Mouse (Mus musculus) heart, embryonic 15.5 days (tissue): ENCODE measurements around the gene H2-DMb1. TPM values are rescaled to one million over a fixed set of nuclear protein-coding genes. Genes with fewer than 3 reads are reported as not detected.
A peak's percentile ranks its signal among the peaks of the same experiment; 100 is the strongest.

Experiments used
- ATAC-seq: fragments of 200-750 bp; cut with Nextera tagmentation; replicated peaks from 2 replicates; pipeline ENCODE4 v1.8.0; 2017; ENCODE audit warnings: low read depth, moderate TSS enrichment; ENCODE audit not compliant: insufficient number of reproducible peaks, insufficient read depth, low FRiP score
- H3K27ac ChIP-seq: fragments of 300-500 bp; sonication (generic); 2 replicates; pipeline ENCODE4 v1.5.1; 2015; ENCODE audit warnings: mild to moderate bottlenecking, inconsistent platforms
- H3K27me3 ChIP-seq: fragments of 300-500 bp; sonication (generic); 2 replicates; pipeline ENCODE4 v1.6.1; 2015; ENCODE audit warnings: inconsistent platforms
- H3K36me3 ChIP-seq: fragments of 300-500 bp; sonication (generic); 2 replicates; pipeline ENCODE4 v1.6.1; 2015; ENCODE audit warnings: mild to moderate bottlenecking, inconsistent platforms
- H3K4me1 ChIP-seq: fragments of 300-500 bp; sonication (generic); replicated peaks from 2 replicates; pipeline ENCODE4 v1.6.1; 2015; ENCODE audit warnings: inconsistent platforms
- H3K4me2 ChIP-seq: fragments of 300-500 bp; sonication (generic); 2 replicates; pipeline ENCODE4 v1.6.1; 2015; ENCODE audit warnings: inconsistent platforms, mild to moderate bottlenecking, moderate library complexity
- H3K4me3 ChIP-seq: fragments of 300-500 bp; sonication (generic); 2 replicates; pipeline ENCODE4 v1.5.1; 2015; ENCODE audit warnings: mild to moderate bottlenecking, inconsistent platforms
- H3K9ac ChIP-seq: fragments of 300-500 bp; sonication (generic); 2 replicates; pipeline ENCODE4 v1.6.1; 2015; ENCODE audit warnings: mild to moderate bottlenecking, inconsistent platforms
- H3K9me3 ChIP-seq: fragments of 300-500 bp; sonication (generic); replicated peaks from 2 replicates; pipeline ENCODE4 v1.6.1; 2016; ENCODE audit warnings: inconsistent platforms
- WGBS: fragments of 180-500 bp; shearing (Covaris S2); methylation state at CpG from one replicate; pipeline ENCODE4 v1.1.7; 2015; ENCODE audit warnings: mixed read lengths; 5-methylcytosine and 5-hydroxymethylcytosine counted together
- polyA plus RNA-seq: library from polyadenylated mRNA; unstranded; fragments of >200 nt; fragmentation: Nextera tagmentation; extraction: Ambion mirVana; gene quantifications from 2 replicates; pipeline ENCODE4 v1.2.1, GENCODE M21; 2015

Gene H2-DMb1
- polyA plus RNA-seq, 1 experiment from 2014 or later: 0.34 TPM

DNA sequence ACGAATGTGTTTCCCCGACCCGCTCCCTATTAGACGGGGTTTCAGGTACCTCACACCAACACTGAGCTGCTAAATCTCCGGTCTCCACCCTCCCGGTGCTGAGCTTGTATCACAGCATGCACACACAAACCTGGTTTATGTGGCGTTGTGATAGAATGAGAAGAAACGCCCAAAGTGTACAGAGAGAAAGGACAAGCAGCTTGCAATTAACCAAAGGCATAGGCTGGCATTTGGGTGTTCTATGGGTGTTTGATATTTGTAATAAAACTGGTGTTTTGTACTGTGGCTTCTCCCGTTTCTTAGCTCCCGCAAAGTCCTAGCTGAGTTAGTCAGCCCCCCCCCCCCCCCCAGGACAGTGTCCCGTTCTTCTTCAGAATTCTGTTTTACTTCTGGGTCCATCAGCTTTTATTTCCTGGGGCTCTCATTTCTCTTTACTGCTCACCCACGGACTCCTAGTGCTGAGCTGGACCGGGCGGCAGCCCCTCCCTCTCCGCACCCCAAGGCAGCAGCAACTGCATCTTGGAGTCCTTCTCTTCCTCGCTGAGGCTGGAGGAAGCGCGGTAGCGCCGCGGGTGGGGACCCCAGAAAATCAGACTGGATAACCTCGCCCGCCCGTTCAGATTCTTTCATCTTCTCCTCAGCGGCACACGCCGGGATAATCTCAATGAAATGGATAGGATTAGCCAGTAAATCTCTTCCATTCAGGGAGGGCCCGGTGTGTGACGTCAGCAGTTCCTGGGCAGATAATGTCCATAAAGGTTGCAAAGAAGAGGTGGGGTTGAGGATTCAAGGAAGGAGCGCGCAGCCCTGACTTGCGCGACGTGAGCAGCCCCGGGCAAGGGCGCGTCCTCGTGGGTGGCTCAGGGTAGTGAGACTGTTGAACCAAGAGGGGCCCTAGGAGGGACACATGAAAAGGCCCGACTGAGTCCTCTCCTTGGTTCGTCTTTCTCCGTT, 44.3 kb downstream of the H2-DMb1 start, which contains the start of gene Psmb8:
Gene Psmb8 (plus strand): TSS at position 781 of the 954 bp plus-strand sequence.
- no peaks in the 10 kb centered on the region for H3K36me3 ChIP-seq
- H3K9me3 ChIP-seq: no peaks in the 10 kb centered on the region
- H3K4me3 ChIP-seq: peak within 1 kb of the TSS; percentile 53
- peak within 1 kb of the TSS; percentile 57 for H3K9ac ChIP-seq
- peak within 1 kb of the TSS; percentile 86 for H3K4me2 ChIP-seq
- H3K4me1 ChIP-seq: peaks cover 14% of the 10 kb centered on the region
- peak; percentile 75 for ATAC-seq
- 5% methylated on average over 41 of the region's 41 CpGs for WGBS
- no peak within 1 kb of the TSS for H3K27ac ChIP-seq
- H3K27me3 ChIP-seq: peaks cover 87% of the 10 kb centered on the region

DNA sequence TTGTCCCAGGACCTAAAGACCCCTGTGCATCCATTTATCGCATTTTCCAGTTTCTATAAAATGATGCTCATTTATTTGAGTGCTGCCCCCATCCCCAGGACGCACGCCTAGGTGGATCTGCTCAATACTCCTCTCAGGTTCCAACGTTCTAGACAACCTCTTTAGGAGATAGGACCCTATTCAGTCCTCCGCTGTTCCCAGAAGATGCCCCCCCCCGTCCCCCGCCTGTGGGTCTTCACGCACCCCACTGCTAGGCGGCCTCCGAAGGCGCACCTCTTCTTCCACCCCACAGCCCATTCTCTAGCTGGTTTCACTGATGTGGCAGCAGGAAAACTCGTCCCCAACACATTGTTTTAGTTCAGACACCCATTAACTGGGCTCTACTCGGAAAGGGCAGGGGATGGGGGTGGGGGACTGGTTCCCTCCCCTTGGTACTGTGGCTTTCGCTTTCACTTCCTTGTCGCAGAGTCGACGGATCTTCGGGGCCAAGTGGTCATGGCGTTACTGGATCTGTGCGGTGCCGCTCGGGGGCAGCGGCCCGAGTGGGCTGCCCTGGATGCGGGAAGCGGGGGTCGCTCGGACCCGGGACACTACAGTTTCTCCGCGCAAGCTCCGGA, 45.1 kb downstream of the H2-DMb1 start:
- H3K4me3 ChIP-seq: peak overlapping the region; percentile 53
- peak overlapping the region; percentile 57 for H3K9ac ChIP-seq
- ATAC-seq: 0 out of 2 replicates have a peak, but pooled peaks have one; percentile 20
- peaks cover 14% of the 10 kb centered on the region for H3K4me1 ChIP-seq
- H3K27ac ChIP-seq: no peak overlapping the region
- H3K9me3 ChIP-seq: no peaks in the 10 kb centered on the region
- no peaks in the 10 kb centered on the region for H3K36me3 ChIP-seq
- peak overlapping the region; percentile 86 for H3K4me2 ChIP-seq
- WGBS: 2% methylated on average over 31 of the region's 32 CpGs
- peaks cover 81% of the 10 kb centered on the region for H3K27me3 ChIP-seq

DNA sequence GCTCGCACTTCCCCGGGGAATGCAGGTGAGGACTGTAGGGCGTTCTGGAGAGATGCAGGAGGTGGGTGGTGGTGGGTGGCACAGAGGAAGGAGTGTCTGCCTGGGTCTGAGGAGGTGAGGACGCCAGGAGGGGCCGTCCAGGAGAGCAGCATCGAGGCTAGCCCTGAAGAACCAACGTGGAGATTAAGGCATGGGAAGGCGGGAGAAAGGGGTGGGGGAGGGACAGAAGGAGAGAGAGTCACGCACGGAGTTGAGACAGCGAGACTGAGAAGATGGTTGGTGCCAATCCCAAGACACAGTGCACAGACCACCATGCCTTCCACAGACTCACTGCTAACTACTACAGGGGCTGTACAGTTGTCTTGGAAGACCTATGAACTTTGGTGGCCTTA, 45.6 kb downstream of the H2-DMb1 start:
- Histone ChIP-seq H3K4me1 (peaks cover 14% of the 10 kb centered on the region), H3K9ac (peak overlapping the region; percentile 57), H3K4me3 (peak overlapping the region; percentile 53), H3K9me3 (no peaks in the 10 kb centered on the region), H3K4me2 (peak overlapping the region; percentile 86), H3K27ac (no peak overlapping the region), H3K36me3 (no peaks in the 10 kb centered on the region), H3K27me3 (peaks cover 82% of the 10 kb centered on the region)
- WGBS: 3% methylated on average over 11 of the region's 11 CpGs
- ATAC-seq: no peak

DNA sequence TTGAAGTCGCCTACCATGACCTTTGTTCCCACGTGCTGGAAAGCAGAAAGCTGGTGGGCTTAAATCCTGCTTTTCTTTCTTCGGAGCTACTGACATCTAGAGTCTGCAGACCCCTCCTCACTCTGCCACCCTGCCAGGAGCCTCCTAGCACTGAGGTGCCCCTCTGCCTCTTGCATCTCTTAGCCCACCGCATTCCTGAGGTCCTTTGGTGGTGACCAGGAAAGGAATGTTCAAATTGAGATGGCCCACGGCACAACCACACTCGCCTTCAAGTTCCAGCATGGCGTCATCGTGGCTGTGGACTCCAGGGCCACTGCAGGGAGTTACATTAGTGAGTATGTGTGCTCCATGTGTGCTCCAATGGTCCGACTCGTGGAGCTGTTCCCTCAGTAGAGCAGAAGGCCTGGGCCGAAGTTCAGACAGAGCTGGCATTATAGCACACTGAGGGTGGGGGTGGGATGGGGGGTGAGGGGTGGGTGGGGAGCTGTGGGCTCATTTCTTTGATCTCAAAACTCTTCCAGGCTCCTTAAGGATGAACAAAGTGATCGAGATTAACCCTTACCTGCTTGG, 46.3 kb downstream of the H2-DMb1 start:
- WGBS: 67% methylated on average over 12 of the region's 12 CpGs
- Histone ChIP-seq H3K27ac (no peak overlapping the region), H3K9me3 (no peaks in the 10 kb centered on the region), H3K4me1 (peaks cover 14% of the 10 kb centered on the region), H3K4me3 (peak overlapping the region; percentile 53), H3K4me2 (peak overlapping the region; percentile 86; the same call in 1 of the 2 replicates), H3K36me3 (no peaks in the 10 kb centered on the region), H3K27me3 (peaks cover 79% of the 10 kb centered on the region), H3K9ac (no peak overlapping the region)
- no peak for ATAC-seq

DNA sequence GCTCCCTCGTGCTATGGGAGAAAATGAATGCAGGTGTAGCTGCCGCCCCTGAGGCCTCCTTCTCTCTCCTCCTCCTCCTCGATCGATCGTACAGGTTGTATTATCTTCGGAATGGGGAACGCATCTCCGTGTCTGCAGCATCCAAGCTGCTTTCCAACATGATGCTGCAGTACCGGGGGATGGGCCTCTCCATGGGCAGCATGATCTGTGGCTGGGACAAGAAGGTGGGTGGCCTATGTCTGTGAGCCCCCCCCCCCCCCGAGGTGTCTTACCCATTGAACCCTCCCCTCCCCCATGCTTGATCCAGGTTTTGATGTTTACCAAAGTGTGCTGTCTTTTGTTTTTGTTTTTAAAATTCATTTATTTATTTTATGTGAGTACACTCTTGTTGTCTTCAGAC, 47.2 kb downstream of the H2-DMb1 start:
- H3K4me1 ChIP-seq: peaks cover 17% of the 10 kb centered on the region
- no peak overlapping the region for H3K27ac ChIP-seq
- no peak for ATAC-seq
- no peak overlapping the region for H3K4me3 ChIP-seq
- H3K9ac ChIP-seq: no peak overlapping the region
- H3K4me2 ChIP-seq: no peak overlapping the region
- H3K27me3 ChIP-seq: peaks cover 70% of the 10 kb centered on the region
- H3K9me3 ChIP-seq: no peaks in the 10 kb centered on the region
- 82% methylated on average over 10 of the region's 10 CpGs for WGBS
- no peaks in the 10 kb centered on the region for H3K36me3 ChIP-seq

DNA sequence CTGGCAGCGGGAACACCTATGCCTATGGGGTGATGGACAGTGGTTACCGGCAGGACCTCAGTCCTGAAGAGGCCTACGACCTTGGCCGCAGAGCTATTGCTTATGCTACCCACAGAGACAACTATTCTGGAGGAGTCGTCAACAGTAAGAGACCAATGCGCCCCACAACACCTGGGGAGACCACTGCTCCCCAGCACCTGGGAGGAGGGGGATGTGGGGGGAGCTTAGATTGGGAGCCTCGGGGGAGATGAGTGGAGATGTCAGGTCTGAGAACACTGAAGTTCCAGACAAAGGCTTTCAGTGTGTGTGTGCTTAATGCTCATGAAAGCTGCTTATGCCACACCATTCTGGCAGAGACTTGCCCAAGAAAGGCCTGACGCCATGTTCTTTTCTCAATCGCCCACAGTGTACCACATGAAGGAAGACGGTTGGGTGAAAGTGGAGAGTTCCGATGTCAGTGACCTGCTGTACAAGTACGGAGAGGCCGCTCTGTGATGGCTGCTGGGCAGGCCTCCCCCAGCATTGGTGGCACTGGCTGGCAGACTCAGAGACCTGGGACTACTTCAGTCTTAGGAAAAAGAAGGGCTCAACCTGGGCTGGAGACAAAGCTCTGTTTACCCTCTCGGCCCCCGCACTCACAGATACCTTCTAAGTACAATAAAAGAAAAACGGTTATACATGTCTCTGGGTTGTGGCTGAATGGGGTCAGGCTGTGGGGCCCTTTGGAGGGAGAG, 48.1 kb downstream of the H2-DMb1 start:
- Histone ChIP-seq H3K4me3 (no peak overlapping the region), H3K27ac (no peak overlapping the region), H3K4me1 (peaks cover 25% of the 10 kb centered on the region), H3K36me3 (no peaks in the 10 kb centered on the region), H3K9ac (no peak overlapping the region), H3K9me3 (no peaks in the 10 kb centered on the region), H3K4me2 (no peak overlapping the region), H3K27me3 (peaks cover 69% of the 10 kb centered on the region)
- no peak for ATAC-seq
- 83% methylated on average over 16 of the region's 16 CpGs for WGBS

DNA sequence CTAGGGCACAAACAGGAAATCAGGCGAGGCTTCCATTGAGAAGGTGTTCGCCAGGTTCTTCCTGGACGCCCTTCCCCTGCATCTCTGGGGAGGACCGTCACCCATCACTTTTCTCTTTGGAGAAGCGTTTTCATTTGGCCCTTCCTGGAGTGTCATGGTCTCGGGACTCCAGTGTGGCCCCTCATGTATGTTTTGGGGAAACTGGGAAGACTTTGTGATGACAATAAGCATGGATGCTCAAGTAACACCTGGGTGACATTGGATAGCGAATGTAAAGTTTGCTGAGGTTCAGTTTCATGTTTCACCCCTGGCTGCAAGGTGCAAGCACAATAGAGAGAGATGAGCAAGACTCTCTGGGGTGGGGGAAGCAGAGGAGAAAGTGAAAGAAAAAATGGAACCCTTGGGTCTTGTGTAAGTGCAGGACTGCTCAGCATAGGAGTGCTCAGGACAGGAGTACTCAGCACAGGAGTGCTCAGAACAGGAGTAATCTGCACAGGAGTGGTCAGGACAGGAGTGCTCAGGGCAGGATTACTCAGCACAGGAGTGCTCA, 48.7 kb downstream of the H2-DMb1 start:
- ATAC-seq: no peak
- Histone ChIP-seq H3K27ac (no peak overlapping the region), H3K4me2 (no peak overlapping the region), H3K4me1 (peaks cover 25% of the 10 kb centered on the region), H3K36me3 (no peaks in the 10 kb centered on the region), H3K4me3 (no peak overlapping the region), H3K9me3 (no peaks in the 10 kb centered on the region), H3K9ac (no peak overlapping the region), H3K27me3 (peaks cover 67% of the 10 kb centered on the region)
- 68% methylated on average over 7 of the region's 7 CpGs for WGBS

DNA sequence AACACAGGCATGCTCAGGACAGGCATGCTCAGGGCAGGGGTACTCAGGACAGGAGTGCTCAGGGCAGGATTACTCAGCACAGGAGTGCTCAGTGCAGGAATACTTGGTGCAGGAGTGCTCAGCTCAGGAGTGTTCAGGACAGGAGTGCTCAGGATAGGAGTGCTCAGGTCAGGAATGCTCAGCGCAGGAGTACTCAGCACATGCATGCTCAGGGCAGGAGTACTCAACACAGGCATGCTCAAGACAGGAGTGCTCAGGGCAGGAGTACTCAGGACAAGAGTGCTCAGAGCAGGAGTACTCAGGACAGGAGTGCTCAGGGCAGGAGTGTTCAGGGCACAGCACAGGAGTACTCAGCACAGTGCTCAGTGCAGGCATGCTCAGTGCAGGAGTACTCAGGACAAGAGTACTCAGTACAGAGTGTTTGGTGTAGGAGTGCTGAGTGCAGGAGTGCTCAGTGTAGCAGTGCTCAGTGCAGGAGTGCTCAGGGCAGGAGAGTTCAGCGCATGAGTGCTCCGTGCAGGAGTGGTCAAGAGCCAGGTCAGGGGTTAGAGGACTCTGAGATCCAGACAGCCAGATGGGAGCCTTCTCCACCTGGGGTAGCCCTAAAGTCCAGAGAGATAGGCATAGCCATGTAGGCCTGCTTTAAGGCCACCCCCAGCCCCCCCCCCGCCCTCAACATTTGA, 50.0 kb downstream of the H2-DMb1 start:
- no peak for ATAC-seq
- 81% methylated on average over 4 of the region's 4 CpGs for WGBS

DNA sequence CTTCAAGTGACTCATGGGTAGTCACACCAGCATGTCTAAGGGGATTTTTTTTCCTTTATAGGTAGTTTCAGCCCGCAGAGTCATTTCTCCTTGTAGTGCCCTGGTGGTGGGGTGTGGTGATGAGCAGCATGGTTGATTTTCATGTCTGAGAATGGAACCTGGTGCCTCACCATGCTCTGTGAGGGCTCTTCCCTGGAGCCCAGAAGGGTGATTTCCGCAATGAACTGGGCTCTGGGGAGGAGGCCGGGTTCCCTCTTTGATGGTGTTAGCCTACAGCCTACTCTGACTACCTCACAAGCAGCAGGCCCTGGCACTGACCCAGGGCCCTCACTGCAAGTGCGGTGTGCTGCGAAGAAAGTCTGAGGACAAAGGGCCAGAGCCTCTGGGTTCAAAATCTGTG, 50.6 kb downstream of the H2-DMb1 start, which contains the start of gene Tap2:
Gene Tap2 (plus strand): TSS at position 84 of the 400 bp plus-strand sequence.
- Histone ChIP-seq H3K9me3 (no peaks in the 10 kb centered on the region), H3K4me1 (peaks cover 12% of the 10 kb centered on the region), H3K27me3 (peaks cover 60% of the 10 kb centered on the region), H3K9ac (peak within 1 kb of the TSS; percentile 79), H3K27ac (no peak within 1 kb of the TSS), H3K4me2 (peak within 1 kb of the TSS; percentile 98), H3K36me3 (no peaks in the 10 kb centered on the region), H3K4me3 (peak within 1 kb of the TSS; percentile 93)
- 72% methylated on average over 5 of the region's 5 CpGs for WGBS
- ATAC-seq: no peak

More for the DNA sequence above, 50.0 kb downstream of the H2-DMb1 start:
- H3K36me3 ChIP-seq: no peaks in the 10 kb centered on the region
- H3K4me1 ChIP-seq: peaks cover 17% of the 10 kb centered on the region
- H3K4me2 ChIP-seq: no peak overlapping the region
- H3K9ac ChIP-seq: no peak overlapping the region
- no peaks in the 10 kb centered on the region for H3K9me3 ChIP-seq
- H3K27ac ChIP-seq: no peak overlapping the region
- H3K4me3 ChIP-seq: no peak overlapping the region
- peaks cover 61% of the 10 kb centered on the region for H3K27me3 ChIP-seq

DNA sequence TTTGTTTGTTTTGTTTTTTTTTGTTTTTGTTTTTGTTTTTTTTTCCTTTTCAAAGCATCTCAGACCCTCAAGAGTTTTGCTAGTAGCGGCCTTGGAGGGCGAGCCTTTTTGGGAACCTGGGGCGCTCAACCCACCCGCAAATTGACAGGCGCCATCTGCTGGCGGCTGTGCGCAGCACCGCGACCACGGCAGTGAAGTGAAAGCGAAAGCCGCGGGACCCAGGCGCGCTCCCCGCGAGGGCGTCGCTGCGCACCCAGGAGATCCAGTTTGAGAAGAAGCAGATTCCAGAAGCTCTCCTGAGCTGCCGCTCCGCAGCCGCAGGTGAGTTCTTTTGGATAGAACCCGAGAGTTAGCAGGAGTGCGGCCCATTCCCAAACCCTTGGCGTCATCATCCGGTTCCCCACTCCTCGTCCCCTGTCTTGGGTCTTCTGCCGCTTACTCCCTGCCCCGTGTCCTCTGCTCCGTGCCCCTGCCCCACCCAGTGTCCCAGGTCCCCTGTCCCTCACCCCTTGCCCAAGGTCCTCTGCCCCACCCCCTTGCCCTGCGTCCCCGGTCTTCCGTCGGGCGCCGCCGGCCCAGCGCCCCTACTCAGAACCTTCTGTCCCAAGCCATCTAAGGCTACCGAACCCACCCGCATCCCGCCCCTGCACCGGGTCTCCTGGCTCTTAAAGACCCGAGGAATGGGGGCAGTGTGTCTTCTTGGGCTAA, 51.6 kb downstream of the H2-DMb1 start:
- H3K4me1 ChIP-seq: peaks cover 11% of the 10 kb centered on the region
- H3K9me3 ChIP-seq: no peaks in the 10 kb centered on the region
- no peaks in the 10 kb centered on the region for H3K36me3 ChIP-seq
- peak overlapping the region; percentile 98 for H3K4me2 ChIP-seq
- H3K4me3 ChIP-seq: peak overlapping the region; percentile 93
- H3K9ac ChIP-seq: peak overlapping the region; percentile 79
- ATAC-seq: peak; percentile 59
- H3K27me3 ChIP-seq: peaks cover 60% of the 10 kb centered on the region
- no peak overlapping the region for H3K27ac ChIP-seq
- under 1% methylated on average over 44 of the region's 44 CpGs for WGBS
